Mouse (Mus musculus): ENCODE measurements at regions not wholly inside any gene's neighbourhood (a gene's known extent, or its start where the extent isn't known, plus 50 kb on each side); places are given as distances from the start of the nearest gene placed in this dataset.

- no peak overlapping the region for H3K4me3 ChIP-seq
- no peak for DNase-seq (ENCODE audit: extremely low spot score in 1 of 2, low spot score in 2 of 2)
- no peak for TF ChIP-seq CTCF (IDR thresholded peaks at IDR 0.05)
- intact Hi-C loops (cut with DNase I), result no loop called here
- no peak overlapping the region for H3K27ac ChIP-seq
These were observed 102.7 kb upstream of the Slc24a2 start for GRCm38 (mm10) chr4:87332968-87333367.

- no peak for TF ChIP-seq CTCF (IDR thresholded peaks at IDR 0.05)
- no peak overlapping the region for H3K27ac ChIP-seq
- DNase-seq (ENCODE audit: extremely low spot score in 1 of 2, low spot score in 2 of 2), result no peak
- intact Hi-C loops (cut with DNase I), result no loop called here
- no peak overlapping the region for H3K4me3 ChIP-seq
These were observed 98.9 kb upstream of the Slc24a2 start for GRCm38 (mm10) chr4:87329136-87329535.

GRCm38 (mm10) chr4:87321726-87322349 is 91.6 kb upstream of the Slc24a2 start:
- TF ChIP-seq CTCF (IDR thresholded peaks at IDR 0.05), result no peak
- Histone ChIP-seq H3K27ac (no peak overlapping the region), H3K4me3 (no peak overlapping the region)
- intact Hi-C loops (cut with DNase I), result no loop called here
- DNase-seq (ENCODE audit: extremely low spot score in 1 of 2, low spot score in 2 of 2), result no peak

GRCm38 (mm10) chr4:87298129-87298528 is 67.9 kb upstream of the Slc24a2 start:
- DNase-seq (ENCODE audit: extremely low spot score in 1 of 2, low spot score in 2 of 2), result no peak
- intact Hi-C loops (cut with DNase I), result no loop called here

GRCm38 (mm10) chr4:87294538-87294937 is 64.3 kb upstream of the Slc24a2 start:
- intact Hi-C loops (cut with DNase I), result no loop called here
- no peak for TF ChIP-seq CTCF (IDR thresholded peaks at IDR 0.05)

More at GRCm38 (mm10) chr4:87298129-87298528, 67.9 kb upstream of the Slc24a2 start:
- Histone ChIP-seq H3K4me3 (no peak overlapping the region), H3K27ac (no peak overlapping the region)
- TF ChIP-seq CTCF (IDR thresholded peaks at IDR 0.05), result no peak

More at GRCm38 (mm10) chr4:87294538-87294937, 64.3 kb upstream of the Slc24a2 start:
- no peak for DNase-seq (ENCODE audit: extremely low spot score in 1 of 2, low spot score in 2 of 2)
- H3K4me3 ChIP-seq, result no peak overlapping the region
- no peak overlapping the region for H3K27ac ChIP-seq

Small RNA genes lying in the stretch of these regions (microRNA-seq; reads per million reads assigned to microRNA genes)
- gene Gm23154, result 0 reads per million in 2 experiments
